Mouse (Mus musculus) common myeloid progenitor, adult 5-6 weeks (primary cell): ENCODE measurements around the gene Supt6. TPM values are rescaled to one million over a fixed set of nuclear protein-coding genes. Genes with fewer than 3 reads are reported as not detected.
A peak's percentile ranks its signal among the peaks of the same experiment; 100 is the strongest.
"Not testable (repeated sequence)": the region's sequence is repeated elsewhere in the genome, so short reads cannot be mapped to it uniquely, and the experiment has no call there.

ENCODE experiments used
- ATAC-seq: replicated peaks from 2 replicates; pipeline ENCODE4 v1.8.0; 2016; ENCODE audit warnings: low read depth, mild to moderate bottlenecking, moderate TSS enrichment, inconsistent platforms; ENCODE audit not compliant: poor library complexity, severe bottlenecking
- total RNA-seq: library from RNA; stranded (forward); fragments of 200-1000, 187-1606 nt; gene quantifications from 2 replicates; pipeline ENCODE4 v1.2.3, GENCODE M21; 2017

Gene Supt6
- total RNA-seq, 1 experiment from 2014 or later, result 49.6 TPM

DNA sequence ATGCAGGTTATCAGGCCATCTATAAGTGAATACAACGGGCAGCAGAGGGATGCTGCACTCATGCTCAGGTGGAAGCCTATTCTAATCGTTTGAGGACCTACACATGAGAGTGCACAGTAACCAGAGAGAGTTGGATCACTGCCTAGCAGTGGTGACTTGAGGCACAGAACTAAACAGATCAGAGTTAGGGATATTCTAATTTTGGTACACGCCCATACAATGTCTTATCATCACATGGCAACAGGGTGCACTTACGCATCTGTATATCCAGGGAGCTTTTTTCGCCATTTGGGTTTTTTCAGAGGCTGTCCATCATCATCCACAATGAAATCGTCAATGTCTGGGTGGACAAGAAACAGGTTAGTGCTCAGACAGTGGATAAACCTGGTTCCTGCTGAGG is 14.3 kb downstream of the Supt6 start:
- no peak for ATAC-seq

DNA sequence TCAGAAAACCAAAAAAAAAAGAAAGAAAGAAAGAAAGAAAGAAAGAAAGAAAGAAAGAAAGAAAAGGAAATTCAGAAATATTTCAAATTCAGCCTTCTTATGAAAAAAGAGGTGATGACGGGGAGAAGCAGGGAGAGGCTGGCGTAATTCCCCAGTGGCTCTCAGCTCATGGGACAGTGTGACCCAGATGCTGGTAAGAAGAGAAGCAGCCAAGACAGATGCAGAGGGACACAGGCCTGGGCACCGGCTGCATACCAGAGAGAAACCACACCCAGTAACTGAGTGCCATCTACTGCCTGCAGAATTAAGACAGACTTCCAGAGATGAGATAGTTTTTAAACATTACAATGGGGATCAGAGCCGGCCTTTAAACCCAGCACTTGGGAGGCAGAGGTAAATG is 22.2 kb downstream of the Supt6 start:
- no peak for ATAC-seq

DNA sequence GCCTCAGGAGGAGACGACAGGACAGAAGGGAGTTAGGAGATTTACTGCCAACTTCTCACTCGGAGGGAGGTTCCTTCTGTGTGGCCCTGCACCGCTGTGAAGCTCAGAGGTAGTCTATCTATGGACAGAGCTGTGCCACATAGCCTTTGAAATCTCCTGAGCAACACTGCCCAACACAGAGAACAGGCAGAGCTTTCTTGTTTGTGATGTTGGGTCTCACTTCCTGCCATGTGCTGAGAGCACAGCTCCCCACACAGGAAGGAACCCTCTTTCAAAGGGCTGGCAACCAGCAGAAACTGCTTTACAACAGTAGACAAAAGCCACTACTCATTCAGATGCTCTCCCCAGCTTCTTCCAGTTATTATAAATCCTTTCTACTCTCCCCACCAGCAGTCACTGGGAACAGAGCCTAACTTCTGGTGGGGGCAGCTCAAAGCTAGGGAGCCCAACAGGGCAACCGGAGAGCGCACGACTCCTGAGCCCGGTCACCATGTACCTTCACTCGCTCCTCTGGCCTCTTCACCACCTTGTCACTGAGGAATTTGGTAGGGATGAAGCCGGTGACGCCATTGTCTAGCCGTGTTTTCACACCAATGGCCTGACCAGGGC is 30.0 kb downstream of the Supt6 start:
- ATAC-seq, result no peak

GRCm38 (mm10) chr11:78213086-78213817 is 32.5 kb downstream of the Supt6 start:
- peak; percentile 69 for ATAC-seq

DNA sequence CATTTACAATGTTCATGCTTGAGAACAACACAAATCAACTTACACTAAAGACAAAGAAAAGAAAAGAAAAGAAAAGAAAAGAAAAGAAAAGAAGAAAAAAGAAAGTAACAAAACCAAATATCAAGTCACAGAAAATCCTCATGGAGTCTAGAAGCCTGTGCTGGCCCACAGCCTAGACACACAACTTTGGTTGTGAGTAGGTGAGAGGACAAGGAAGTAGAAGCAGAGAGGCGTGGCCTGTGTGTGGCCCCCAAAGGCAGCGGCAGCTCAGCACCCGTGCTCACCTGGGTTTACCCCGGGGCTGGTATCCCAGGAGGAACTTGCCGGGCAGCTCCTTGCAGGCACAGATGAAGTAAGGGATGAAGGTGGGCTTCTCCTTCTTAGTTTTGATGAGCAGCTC is 34.3 kb downstream of the Supt6 start:
- ATAC-seq, result no peak

DNA sequence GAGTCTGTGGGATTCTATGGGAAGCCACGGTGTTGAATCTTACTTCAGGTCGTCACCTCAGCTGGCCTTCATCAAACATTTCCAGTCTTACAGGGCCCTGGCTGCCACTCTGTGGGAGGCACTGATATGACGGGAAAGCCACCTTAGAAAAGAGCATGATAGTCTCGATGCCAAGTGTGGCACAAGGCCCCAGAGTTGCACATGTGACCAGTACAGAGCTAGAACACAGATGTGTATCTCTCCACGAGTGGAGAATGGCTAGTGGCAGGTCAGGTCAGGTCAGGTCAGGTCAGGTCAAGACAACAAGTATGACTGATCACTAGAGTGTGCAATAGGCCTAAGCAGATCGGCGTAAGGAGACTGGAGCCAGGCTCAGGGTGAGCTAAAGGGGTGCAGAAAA is 35.2 kb downstream of the Supt6 start:
- no peak for ATAC-seq

- ATAC-seq, result no peak
These were observed 35.9 kb downstream of the Supt6 start for GRCm38 (mm10) chr11:78209886-78210285.

DNA sequence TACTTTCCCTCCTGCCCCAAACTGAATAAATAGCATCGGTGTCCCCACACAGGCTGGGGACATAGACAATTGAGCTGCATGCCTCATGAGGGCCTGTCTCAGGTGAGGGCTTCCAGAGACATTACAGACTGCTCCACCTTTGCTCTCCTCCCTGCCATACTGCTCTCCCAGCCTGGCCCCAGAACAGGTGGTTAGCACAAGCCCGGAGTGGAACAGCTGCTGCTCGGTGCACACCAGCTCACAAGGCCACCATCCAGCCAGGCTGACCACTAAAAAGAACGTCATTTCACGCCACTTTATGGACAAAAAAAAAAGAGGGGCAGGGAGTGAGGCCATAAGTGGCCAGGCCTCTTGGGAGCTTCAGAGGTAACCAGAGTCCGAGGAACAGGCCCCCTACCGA is 38.6 kb downstream of the Supt6 start:
- ATAC-seq, result no peak

DNA sequence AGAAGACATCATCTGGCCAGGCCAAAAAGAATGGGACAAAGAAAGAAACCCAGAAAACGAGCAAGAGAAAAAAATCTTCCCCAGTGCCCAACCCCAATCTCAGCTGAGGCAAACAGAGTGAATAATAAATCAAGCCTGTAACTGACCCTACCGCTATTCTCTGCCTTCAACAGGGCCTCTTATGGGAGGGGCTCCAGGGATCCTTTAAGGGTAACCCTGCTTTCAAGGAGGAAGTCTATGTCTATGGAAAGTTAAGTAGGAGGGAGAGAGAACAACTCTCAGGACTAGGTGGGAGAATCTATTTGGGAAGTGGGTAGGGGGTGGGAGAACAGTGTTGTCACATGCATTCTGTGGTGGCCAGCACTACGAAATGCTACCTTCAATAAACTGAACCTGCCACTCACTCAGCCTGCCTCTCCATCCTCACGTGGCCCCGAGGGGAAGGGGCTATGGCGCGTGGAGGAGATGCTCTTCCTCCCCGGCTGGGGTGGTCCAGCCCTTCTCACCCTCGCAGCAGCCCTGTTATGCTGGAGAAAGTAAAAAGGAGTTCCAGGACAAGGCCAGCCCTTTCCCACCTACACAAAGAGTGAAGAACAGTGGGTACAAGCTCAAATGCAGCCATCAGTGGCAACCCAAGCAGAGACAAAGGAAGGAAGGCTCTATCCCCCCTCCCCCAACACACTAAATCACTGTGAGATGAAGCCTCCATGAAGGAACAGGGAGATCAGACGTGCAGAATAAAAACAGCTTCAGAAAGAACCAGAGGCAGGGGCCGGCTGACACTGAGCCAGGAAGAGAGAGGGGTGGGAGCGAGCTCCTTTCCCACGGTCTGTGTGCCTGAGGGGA is 40.2 kb downstream of the Supt6 start:
- no peak for ATAC-seq

- ATAC-seq, result no peak
These were observed 41.5 kb downstream of the Supt6 start for GRCm38 (mm10) chr11:78204287-78204686.

- ATAC-seq, result no peak
These were observed 43.4 kb downstream of the Supt6 start for GRCm38 (mm10) chr11:78202372-78202771.

DNA sequence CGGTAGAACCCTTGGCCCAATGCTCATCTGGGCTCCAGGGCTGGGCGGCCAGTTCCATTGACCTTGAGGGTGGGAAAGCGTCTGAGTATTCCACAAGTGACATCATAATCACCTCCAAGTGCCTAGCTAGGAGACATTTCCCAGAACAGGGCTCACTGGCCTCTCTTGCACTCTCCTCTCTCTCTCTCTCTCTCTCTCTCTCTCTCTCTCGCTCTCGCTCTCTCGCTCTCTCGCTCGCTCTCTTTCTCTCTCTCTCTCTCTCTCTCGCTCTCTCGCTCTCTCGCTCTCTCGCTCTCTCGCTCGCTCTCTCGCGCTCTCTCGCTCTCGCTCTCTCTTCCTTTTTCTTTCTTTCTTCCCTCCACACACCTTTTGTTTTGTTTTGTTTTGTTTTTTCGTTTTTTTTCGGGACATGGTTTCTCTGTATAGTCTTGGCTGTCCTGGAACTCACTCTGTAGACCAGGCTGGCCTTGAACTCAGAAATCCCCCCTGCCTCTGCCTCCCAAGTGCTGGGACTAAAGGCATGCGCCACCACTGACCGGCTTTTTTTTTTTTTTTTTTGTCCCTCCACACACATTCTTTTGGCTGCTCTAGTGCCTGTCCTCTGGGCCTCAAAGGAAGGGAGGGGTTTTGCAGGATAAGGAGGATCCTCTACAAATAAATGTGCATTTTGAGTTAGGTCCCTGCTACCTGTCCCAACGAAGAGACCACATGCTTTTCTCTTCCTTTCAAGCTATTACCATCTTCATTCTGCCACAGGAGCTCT is 50.5 kb downstream of the Supt6 start:
- ATAC-seq, result no peak

DNA sequence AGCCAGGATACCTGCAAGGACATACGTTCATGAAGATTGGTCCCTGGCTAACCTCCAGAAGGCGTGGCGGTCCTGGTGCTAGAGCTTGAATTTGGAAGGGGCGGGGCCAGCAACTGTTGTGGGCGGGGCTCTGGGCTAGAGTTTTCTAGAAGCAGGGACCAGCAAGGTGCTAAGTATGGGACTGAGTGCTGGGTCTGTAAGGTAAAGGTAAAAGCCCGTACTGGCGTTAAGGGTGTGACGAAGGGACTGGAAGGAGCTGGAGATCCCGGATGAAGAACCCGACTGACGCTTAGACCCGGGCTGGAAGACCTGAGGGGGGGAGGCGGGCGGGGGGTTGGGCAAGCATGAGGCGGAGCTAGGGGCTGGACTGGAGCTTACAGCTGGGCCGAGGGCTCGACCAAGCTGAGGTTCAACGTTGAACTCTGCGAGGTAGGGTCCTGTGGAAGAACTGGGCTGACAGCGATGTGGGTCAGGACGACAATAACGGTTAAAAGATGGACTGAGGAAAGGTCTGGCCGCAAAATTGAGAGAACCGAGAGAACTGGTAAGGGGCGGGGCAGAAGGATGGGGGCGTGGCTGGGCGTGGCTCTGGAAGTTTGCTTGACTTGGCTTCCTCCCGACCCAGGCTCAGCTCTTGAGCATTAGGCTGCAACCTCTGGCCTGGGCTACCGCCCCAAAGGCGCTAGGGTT is 51.2 kb downstream of the Supt6 start:
- ATAC-seq, result peak; percentile 89

GRCm38 (mm10) chr11:78193113-78193512 is 52.7 kb downstream of the Supt6 start, which contains the start of gene Proca1:
Proca1 (plus strand) TSS chr11:78193392.
- ATAC-seq, result no peak

- ATAC-seq, result no peak
These were observed 55.7 kb downstream of the Supt6 start for GRCm38 (mm10) chr11:78190041-78190440.

GRCm38 (mm10) chr11:78189234-78190040 is 56.4 kb downstream of the Supt6 start:
- 0 out of 2 replicates have a peak, but pooled peaks have one; percentile 30 for ATAC-seq

GRCm38 (mm10) chr11:78188331-78189233 is 57.2 kb downstream of the Supt6 start, which contains the start of gene Rab34:
Rab34 (plus strand) TSS chr11:78188430.
- no peak; the same call in 1 of the 2 replicates for ATAC-seq

GRCm38 (mm10) chr11:78184702-78185101 is 61.1 kb downstream of the Supt6 start:
- not testable (repeated sequence) for ATAC-seq
